Mouse (Mus musculus) ovary, adult 18-20 months (tissue): Measurements from ENCODE around the gene N4bp2.
"Not testable (repeated sequence)": the region's sequence is repeated elsewhere in the genome, so short reads cannot be mapped to it uniquely, and the experiment has no call there.

Experiments used
- DNase-seq: peaks from one replicate; pipeline ENCODE4 v3.0.0; 2022; ENCODE audit warnings: low spot score, mixed read lengths

N4bp2 gene

GRCm38 (mm10) chr5:65763088-65763915 lies at the start of gene N4bp2:
N4bp2 (plus strand) TSS chr5:65763521.
- peak; percentile 67 for DNase-seq

GRCm38 (mm10) chr5:65715084-65715483 lies 48.2 kb upstream of the N4bp2 start:
- no peak for DNase-seq

DNA sequence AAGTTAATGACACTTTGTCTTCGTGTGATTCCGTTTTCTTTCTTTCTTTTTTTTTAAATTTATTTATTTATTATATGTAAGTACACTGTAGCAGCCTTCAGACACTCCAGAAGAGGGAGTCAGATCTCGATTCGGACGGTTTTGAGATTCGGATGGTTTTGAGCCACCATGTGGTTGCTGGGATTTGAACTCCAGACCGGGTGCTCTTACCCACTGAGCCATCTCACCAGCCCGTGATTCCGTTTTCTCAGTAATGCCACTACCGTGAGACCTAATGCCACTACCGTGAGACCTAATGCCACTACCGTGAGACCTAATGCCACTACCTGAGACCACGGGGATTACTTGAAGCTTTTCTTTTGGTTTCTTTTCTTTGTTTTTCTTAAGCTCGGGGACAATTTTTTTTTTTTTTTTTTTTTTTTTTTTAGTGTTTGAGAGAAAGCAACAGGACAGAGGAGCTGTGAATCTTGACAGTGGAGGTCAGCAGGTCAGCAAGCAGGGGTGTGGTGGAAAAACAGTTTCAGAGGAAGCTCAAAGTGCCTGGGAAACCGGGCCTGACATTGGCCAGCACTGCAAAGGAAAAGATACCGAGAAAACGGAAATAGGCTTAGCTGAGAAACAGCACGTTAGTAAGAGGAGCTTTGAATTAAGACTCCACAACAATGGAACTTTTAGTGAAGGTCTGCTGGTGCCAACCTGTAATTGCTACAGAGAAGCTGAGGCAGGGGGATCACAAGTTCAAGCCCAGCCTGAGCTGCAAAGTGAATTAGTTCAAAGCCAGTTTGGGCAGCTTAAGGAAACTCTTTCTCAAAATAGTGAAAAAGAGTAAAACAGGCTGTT lies 46.0 kb upstream of the N4bp2 start:
- no peak for DNase-seq

DNA sequence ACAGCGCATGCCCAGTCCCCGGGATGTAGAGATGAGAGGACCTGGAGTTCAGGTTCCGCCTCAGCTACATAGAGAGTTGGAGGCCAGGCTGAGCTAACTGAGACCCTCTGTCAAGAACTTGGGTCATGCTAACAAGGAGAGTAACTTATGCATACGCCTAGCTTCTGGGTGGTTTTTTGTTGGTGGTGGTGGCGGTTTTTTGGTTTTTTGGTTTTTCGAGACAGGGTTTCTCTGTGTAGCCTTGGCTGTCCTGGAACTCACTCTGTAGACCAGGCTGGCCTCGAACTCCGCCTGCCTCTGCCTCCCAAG lies 45.5 kb upstream of the N4bp2 start:
- not testable (repeated sequence) for DNase-seq

DNA sequence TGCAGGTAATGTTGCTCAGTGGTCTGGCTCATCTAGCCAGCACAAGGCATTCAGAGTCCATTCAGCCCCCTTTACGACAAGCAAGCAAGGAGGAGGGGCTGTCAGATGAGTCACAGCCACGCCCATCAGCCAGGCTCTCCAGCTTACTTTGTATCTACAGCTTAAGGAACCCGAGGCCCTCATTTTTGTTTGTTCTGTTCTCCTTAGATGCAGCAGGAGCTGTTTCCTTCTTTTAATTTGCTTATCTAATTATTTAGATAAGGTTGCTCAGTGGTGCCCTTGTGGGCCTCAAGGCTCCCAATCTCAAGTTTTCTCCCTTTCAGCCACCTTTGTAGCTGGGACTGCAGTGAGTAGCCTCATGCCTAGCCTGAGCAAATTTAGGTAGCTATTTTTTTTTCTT lies 45.0 kb upstream of the N4bp2 start:
- no peak for DNase-seq

DNA sequence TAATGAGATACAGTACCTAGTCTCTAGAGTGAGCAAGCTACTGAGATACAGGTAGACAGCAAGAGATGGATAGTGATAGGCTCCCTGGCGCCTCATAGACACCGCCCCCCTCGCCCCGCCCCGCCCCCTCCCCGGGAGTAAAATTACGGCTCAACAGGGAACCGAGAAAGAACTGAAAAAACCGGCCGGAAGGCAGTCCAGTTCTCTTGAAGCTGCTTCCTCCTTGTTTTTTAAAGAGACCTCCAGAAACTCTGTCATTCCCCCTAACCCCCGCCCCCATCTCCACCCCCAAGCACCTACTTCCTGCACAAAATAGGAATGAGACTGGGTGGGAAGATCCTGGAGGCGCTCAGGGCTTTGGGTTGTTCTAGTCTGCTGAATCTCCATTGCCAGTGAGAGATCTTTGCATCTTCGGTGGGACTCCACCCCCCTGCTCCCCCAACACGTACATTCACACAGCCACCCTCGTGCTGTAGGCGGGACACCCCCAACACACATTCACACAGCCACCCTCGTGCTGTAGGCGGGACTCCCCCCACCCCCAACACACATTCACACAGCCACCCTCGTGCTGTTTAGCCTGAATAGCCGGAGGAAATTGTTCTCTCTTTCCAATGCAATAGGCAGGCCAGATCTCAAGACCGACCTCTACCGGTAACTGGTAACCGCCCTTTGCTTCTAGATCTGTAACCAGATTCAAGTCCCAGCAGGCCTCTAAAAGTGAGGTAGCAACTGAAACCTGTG lies 38.8 kb upstream of the N4bp2 start:
- peak; percentile 51 for DNase-seq

- peak; percentile 21 for DNase-seq
Observed at GRCm38 (mm10) chr5:65731173-65732007, 31.9 kb upstream of the N4bp2 start.

DNA sequence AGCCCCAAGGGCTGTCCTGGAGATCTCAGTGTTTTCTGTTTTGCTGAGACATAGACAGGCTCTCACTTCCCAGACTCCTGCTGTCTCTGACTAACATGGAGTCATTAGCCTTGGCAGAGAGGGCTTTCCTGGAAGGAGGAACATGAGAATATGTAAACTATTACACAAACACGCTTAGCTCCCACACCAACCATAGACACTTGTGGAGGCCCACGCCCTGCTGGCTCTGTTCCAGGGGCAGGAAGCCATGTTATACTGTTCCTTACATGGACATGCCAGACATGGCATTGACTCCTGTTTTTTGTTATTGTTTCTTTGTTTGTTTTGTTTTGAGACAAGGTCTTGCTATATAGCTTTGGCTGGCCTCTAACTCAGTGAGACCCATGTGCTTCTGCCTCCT lies 27.7 kb upstream of the N4bp2 start:
- no peak for DNase-seq

GRCm38 (mm10) chr5:65739366-65739765 lies 24.0 kb upstream of the N4bp2 start:
- DNase-seq = no peak

GRCm38 (mm10) chr5:65746908-65747307 lies 16.4 kb upstream of the N4bp2 start:
- DNase-seq = no peak

- DNase-seq = no peak
Observed at GRCm38 (mm10) chr5:65748386-65748785, 14.9 kb upstream of the N4bp2 start.

GRCm38 (mm10) chr5:65748880-65749279 lies 14.4 kb upstream of the N4bp2 start:
- DNase-seq = no peak

GRCm38 (mm10) chr5:65752021-65752420 lies 11.3 kb upstream of the N4bp2 start:
- no peak for DNase-seq

- DNase-seq = no peak
Observed at GRCm38 (mm10) chr5:65755859-65756258, 7.5 kb upstream of the N4bp2 start.

DNA sequence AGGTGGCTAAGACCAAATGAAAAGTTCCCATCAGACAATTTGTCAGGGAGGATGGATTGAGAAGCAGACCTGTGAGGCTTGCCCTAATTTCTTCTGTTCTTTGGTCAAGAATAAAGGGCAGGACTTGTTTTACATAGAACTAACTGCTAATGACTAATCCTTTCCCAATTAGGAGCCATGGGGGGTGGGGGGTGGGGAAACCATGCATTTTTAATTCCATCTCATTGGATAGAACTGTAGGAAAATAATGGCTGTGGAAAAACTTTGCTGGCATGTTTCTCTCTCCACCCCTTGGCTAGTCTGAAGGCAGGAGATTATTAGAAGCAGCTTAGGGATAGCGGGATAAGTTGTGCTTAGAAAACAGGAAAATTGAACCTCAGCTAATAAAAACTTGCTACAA lies 6.2 kb upstream of the N4bp2 start:
- DNase-seq = no peak

GRCm38 (mm10) chr5:65760041-65760440 lies 3.3 kb upstream of the N4bp2 start:
- no peak for DNase-seq

DNA sequence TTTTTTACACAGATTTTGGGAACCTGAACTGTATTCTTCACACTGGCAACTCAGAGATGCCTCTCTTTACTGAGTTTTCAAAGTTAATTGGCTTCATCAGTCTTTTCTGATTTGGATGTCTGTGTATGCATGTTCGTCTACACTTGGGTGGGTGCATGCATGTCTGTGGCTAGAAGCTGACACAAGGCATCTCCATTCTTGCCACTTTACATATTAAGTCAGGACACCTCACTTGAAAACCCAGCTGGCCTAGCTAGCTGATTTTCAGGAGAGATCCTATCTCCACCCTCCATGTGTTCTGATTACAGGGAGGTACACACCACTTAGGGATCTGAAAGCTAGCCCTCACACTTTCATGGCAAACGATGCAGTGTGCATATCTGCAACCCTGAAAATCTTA lies 2.7 kb upstream of the N4bp2 start:
- DNase-seq = no peak

GRCm38 (mm10) chr5:65761020-65761419 lies 2.3 kb upstream of the N4bp2 start:
- DNase-seq = no peak

GRCm38 (mm10) chr5:65761921-65762320 lies 1.4 kb upstream of the N4bp2 start:
- DNase-seq = no peak

DNA sequence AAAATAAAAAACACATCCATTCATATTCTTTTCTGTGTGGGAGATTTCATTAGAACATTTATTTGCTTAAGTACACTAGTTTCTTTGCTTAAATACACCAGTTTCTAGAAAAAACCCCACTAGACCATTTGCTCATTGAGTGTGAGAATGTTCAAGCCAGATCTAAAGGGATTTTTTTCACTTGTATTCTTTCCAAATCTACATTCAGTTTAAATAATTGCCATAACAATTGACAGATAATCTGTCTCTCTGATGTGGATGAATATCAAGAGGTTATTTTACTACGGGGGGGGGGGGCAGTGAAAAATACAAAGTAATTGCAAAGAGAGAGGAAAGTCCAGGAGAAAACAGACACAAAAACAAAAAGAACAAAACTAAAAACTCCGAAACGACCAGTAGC lies 635 bp upstream of the N4bp2 start:
- no peak for DNase-seq

GRCm38 (mm10) chr5:65763916-65764785 lies 830 bp downstream of the N4bp2 start:
- DNase-seq = peak; percentile 87
